Mouse (Mus musculus) kidney, embryonic 16.5 days (tissue): Measurements from ENCODE around the gene Trim75. TPM values are rescaled to one million over a fixed set of nuclear protein-coding genes. Genes with fewer than 3 reads are reported as not detected.
A peak's percentile ranks its signal among the peaks of the same experiment; 100 is the strongest.

ENCODE experiments used
- ATAC-seq: fragments of 200-750 bp; cut with Nextera tagmentation; 2 replicates; pipeline ENCODE4 v1.8.0; 2017; ENCODE audit warnings: moderate TSS enrichment; ENCODE audit not compliant: low FRiP score, low TSS enrichment
- H3K27ac ChIP-seq: fragments of 300-500 bp; sonication (generic); 2 replicates; pipeline ENCODE4 v1.5.1; 2014; ENCODE audit warnings: low read length
- H3K27me3 ChIP-seq: fragments of 300-500 bp; sonication (generic); 2 replicates; pipeline ENCODE4 v1.6.1; 2014; ENCODE audit warnings: low read length, control low read depth, mixed read lengths; ENCODE audit not compliant: insufficient read depth
- H3K36me3 ChIP-seq: fragments of 300-500 bp; sonication (generic); 2 replicates; pipeline ENCODE4 v1.6.1; 2014; ENCODE audit warnings: low read length, control low read depth, mixed read lengths; ENCODE audit not compliant: insufficient read depth
- H3K4me1 ChIP-seq: fragments of 300-500 bp; sonication (generic); 2 replicates; pipeline ENCODE4 v1.6.1; 2014; ENCODE audit warnings: low read length, control low read depth, mixed read lengths; ENCODE audit not compliant: insufficient read depth
- H3K4me2 ChIP-seq: fragments of 300-500 bp; sonication (generic); replicated peaks from 2 replicates; pipeline ENCODE4 v1.6.1; 2014; ENCODE audit warnings: low read depth, low read length
- H3K4me3 ChIP-seq: fragments of 300-500 bp; sonication (generic); 2 replicates; pipeline ENCODE4 v1.5.1; 2014; ENCODE audit warnings: mild to moderate bottlenecking, low read length
- H3K9ac ChIP-seq: fragments of 300-500 bp; sonication (generic); replicated peaks from 2 replicates; pipeline ENCODE4 v1.6.1; 2014; ENCODE audit warnings: low read length
- H3K9me3 ChIP-seq: fragments of 300-500 bp; sonication (generic); 2 replicates; pipeline ENCODE4 v1.6.1; 2016; ENCODE audit warnings: low read length, control low read depth
- WGBS: fragments of 180-500 bp; shearing (Covaris S2); extraction: QIAGEN DNeasy Blood & Tissue Kit; methylation state at CpG from one replicate; pipeline ENCODE4 v1.1.7; 2014; 5-methylcytosine and 5-hydroxymethylcytosine counted together
- polyA plus RNA-seq: library from polyadenylated mRNA; unstranded; fragments of >200 nt; fragmentation: Nextera tagmentation; extraction: Ambion mirVana; gene quantifications from 2 replicates; pipeline ENCODE4 v1.2.1, GENCODE M21; 2015

The Trim75 gene
- polyA plus RNA-seq = 0.09 TPM in 1 of 2 replicates, not detected in the other

DNA sequence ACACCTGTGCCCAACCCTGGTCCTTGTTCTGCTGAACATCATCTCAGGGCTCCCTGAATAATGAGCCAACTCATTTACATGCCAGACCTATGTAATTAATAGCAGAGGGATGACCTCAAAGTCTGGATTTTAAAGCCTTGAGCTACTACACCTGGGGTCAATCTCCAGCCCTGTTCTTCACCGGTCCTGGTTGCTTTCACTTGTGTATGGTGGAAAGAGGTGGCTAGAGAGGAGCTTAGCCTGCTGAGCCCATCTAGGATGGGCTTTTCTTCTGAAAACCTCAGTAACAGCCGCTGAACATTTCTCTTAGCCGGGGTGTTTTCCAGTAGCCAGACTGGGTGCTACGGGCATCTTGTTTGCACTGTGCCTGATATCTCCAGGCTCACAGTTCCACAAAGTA lies at the start of gene Trim75:
Trim75 (minus strand) TSS at position 101 of the 400 bp plus-strand sequence.
- 0 out of 2 replicates have a peak, but pooled peaks cover 2% of the 10 kb centered on the region for H3K9me3 ChIP-seq
- no peak within 1 kb of the TSS for H3K9ac ChIP-seq
- no peaks in the 10 kb centered on the region for H3K27me3 ChIP-seq
- H3K4me2 ChIP-seq = no peak within 1 kb of the TSS
- no peak within 1 kb of the TSS for H3K27ac ChIP-seq
- no peak within 1 kb of the TSS for H3K4me3 ChIP-seq
- ATAC-seq = no peak
- 90% methylated on average over 4 of the region's 4 CpGs for WGBS
- no peaks in the 10 kb centered on the region for H3K36me3 ChIP-seq
- no peaks in the 10 kb centered on the region for H3K4me1 ChIP-seq

DNA sequence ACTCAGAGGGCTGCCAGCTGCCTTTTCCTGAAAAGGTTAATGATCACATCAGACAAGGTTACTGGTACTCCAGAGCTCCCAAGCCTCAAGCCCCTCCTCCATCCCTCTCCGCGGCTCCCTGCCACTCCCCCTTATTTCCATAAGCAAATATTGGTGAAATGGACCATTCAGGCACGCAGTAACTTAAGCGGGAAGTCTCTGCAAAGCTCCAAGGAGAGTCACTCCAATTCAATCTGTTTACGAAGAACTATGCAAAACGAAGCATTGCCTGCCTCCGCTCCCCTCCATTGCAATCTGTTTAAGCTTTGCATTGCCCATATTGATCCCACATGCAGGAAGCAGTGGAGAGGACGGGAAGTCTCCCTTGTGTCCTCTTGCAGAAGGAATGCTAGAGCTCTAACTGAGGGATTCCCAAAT lies 49.5 kb upstream of the Trim75 start, which contains the start of gene Apela:
Apela (minus strand) TSS at position 220 of the 417 bp plus-strand sequence.
- WGBS = 2% methylated on average over 8 of the region's 8 CpGs

DNA sequence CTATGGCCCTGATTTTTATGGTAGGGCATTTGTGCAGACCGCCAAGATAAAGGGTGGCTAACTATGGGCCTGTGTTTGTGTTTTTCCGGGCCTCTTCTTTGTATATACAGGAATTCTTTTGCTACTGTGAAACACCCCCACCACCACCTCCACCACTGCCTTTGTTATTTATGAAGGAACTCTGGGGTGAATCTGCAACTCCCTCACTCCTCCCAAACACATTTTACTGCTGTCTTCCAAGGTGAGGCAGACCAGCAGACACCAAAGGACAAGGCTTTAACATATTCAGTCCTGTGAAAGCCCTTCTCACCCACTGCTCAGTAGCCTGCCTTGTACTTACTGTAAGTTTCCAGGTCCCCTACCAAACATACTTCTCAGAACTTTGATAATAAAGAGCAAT lies 46.5 kb upstream of the Trim75 start:
- Histone ChIP-seq H3K36me3 (no peaks in the 10 kb centered on the region), H3K9me3 (no peaks in the 10 kb centered on the region), H3K27me3 (no peaks in the 10 kb centered on the region), H3K9ac (no peak overlapping the region), H3K4me3 (no peak overlapping the region), H3K4me1 (peaks cover 31% of the 10 kb centered on the region), H3K4me2 (peak overlapping the region; percentile 10; the same call in 1 of the 2 replicates), H3K27ac (peak overlapping the region; percentile 53; the same call in 1 of the 2 replicates)
- no peak for ATAC-seq
- 30% methylated on average over 2 of the region's 2 CpGs for WGBS

More for the DNA sequence above, 49.5 kb upstream of the Trim75 start, which contains the start of gene Apela:
- peak; percentile 91 for ATAC-seq
- Histone ChIP-seq H3K36me3 (no peaks in the 10 kb centered on the region), H3K4me2 (peak within 1 kb of the TSS; percentile 60), H3K4me3 (peak within 1 kb of the TSS; percentile 41), H3K27ac (peak within 1 kb of the TSS; percentile 78), H3K27me3 (no peaks in the 10 kb centered on the region), H3K9me3 (no peaks in the 10 kb centered on the region), H3K9ac (peak within 1 kb of the TSS; percentile 53), H3K4me1 (peaks cover 31% of the 10 kb centered on the region)

DNA sequence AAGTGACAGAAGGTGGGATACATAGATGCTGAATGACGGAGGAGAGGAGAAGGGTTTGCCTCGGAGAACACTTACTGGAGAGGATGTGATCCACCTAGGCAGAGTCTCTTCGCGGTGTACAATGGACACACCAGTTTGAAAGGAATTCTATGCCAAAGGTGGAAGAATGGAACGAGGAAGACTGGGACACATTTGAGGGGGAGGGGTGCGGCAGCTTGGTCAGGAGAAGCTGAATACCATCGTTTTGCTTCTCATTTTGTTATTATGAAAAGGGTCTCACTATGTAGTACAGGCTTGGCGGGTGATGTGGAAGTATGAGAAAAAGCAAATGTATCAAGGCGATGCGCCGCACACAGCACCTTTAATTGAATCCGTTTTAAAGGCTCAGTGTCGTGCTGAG lies 45.4 kb upstream of the Trim75 start:
- no peak overlapping the region for H3K4me2 ChIP-seq
- ATAC-seq = no peak
- H3K9ac ChIP-seq = no peak overlapping the region
- WGBS = 85% methylated on average over 13 of the region's 13 CpGs
- no peak overlapping the region for H3K4me3 ChIP-seq
- H3K36me3 ChIP-seq = no peaks in the 10 kb centered on the region
- no peak overlapping the region for H3K27ac ChIP-seq
- H3K4me1 ChIP-seq = peaks cover 31% of the 10 kb centered on the region
- H3K27me3 ChIP-seq = no peaks in the 10 kb centered on the region
- no peaks in the 10 kb centered on the region for H3K9me3 ChIP-seq

DNA sequence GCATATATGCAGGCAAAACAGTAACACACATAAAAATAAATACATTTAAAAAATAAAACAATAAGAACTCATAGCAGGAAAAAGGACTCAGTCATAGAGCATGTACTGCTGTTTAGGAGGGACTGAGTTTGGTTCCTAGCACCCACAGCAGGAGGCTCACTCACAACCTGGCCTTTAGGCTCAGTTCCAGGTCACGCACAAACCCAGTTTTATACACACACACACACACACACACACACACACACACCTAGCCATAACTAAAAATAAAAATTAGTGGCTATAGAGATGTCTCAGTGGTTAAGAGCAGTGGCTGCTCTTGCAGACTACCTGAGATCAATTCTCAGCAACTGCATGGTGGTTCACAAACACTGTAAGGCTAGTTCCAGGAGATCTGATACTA lies 44.5 kb upstream of the Trim75 start:
- Histone ChIP-seq H3K27me3 (no peaks in the 10 kb centered on the region), H3K4me3 (no peak overlapping the region), H3K27ac (no peak overlapping the region), H3K4me2 (no peak overlapping the region), H3K4me1 (peaks cover 24% of the 10 kb centered on the region), H3K9me3 (no peaks in the 10 kb centered on the region), H3K9ac (no peak overlapping the region), H3K36me3 (no peaks in the 10 kb centered on the region)
- no peak for ATAC-seq
- 100% methylated on average over 1 of the region's 1 CpGs for WGBS

DNA sequence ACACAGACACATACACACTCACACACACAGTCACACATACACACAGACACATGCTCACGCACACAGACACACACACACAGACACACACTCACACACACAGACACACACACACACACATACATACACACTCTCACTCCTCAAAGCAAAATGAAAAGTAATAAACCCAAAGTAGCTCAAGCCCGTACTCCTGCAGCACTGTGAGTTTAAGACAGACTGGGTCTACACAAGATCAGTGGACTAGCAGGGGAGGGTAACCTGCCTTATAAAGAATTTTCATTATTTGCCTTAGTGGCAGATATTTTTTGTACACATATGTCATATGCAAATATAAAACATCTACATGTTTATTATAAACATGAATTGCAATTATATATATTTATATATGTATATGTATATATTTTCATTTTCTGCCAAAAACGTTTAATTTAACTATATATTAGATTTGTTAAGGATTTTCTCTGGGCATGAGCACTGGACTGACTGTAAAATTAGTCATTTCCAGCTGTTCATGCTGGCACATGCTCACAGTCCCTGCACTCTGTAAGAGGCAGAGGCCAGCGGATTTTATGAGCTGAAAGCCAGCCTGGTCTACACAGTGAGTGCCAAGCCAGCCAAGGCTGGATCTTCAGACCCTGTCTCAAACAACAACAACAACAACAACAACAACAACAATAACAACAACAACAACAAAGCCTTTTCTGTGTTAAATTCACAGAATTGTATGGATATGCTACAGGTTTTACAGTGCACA lies 43.3 kb upstream of the Trim75 start:
- Histone ChIP-seq H3K4me3 (no peak overlapping the region), H3K4me1 (peaks cover 20% of the 10 kb centered on the region), H3K27ac (no peak overlapping the region), H3K9ac (no peak overlapping the region), H3K9me3 (no peaks in the 10 kb centered on the region), H3K4me2 (no peak overlapping the region), H3K36me3 (no peaks in the 10 kb centered on the region), H3K27me3 (no peaks in the 10 kb centered on the region)
- no peak for ATAC-seq
- WGBS = 80% methylated on average over 4 of the region's 4 CpGs

DNA sequence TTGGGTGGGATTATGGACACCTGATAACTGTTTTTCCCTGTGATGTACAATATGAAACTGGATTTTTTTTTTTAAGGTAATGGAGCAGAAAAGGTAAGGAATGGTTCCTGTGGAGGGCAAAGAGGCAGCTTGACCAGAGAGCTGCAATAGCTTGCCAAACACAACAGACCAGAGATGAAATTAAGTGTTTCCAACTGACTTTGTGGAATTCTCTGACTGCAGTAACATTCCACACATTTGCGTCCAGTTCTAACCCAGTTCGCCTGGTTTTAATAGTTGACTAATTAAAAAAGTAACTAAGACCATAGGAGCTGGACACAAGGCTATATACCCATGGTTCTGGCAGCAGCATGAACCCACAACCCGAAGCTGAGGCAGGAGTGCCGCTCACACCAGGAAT lies 42.1 kb upstream of the Trim75 start:
- H3K4me2 ChIP-seq = no peak overlapping the region
- H3K4me1 ChIP-seq = peaks cover 14% of the 10 kb centered on the region
- no peak overlapping the region for H3K27ac ChIP-seq
- H3K9ac ChIP-seq = no peak overlapping the region
- no peak overlapping the region for H3K4me3 ChIP-seq
- H3K9me3 ChIP-seq = no peaks in the 10 kb centered on the region
- 64% methylated on average over 4 of the region's 4 CpGs for WGBS
- peak; percentile 33; the same call in 1 of the 2 replicates for ATAC-seq
- no peaks in the 10 kb centered on the region for H3K36me3 ChIP-seq
- no peaks in the 10 kb centered on the region for H3K27me3 ChIP-seq

DNA sequence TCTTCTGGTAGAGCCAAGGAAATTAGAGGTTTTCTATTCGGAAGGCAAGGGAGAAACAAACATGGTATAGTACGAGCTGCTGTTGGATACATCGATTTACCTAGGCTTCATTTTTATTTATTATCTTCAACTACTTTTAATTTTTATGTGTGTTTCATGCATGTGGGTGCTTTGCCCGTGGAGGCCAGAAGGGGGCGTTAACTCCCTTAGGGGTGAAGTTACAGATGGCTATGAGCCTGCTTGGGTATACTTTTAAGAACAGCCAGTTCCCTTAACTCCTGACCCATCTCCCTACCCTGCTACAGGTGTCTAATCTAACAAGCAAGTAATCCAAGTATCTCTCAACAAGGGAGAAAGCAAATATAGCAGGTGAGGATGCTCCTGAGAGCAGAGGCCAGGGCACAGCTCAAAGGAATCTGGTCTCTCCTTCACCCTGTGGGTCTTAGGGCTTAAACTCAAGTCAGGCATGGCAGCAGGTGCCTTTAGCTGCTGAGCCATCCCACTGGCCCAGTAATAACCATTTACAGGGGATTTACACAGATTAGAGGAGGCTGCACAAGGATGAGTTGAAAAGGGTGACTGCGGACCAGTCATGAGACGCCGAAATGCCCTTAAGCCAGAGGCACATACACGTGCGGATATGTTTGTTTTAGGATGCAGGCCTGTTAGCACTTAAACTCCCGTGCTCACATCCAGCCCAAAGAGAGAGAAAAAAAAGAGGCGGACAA lies 41.5 kb upstream of the Trim75 start:
- Histone ChIP-seq H3K9me3 (no peaks in the 10 kb centered on the region), H3K4me2 (no peak overlapping the region), H3K4me3 (no peak overlapping the region), H3K4me1 (peaks cover 8% of the 10 kb centered on the region), H3K36me3 (no peaks in the 10 kb centered on the region), H3K27ac (0 out of 2 replicates have a peak overlapping the region, but pooled peaks have one; percentile 9), H3K9ac (no peak overlapping the region), H3K27me3 (no peaks in the 10 kb centered on the region)
- WGBS = 79% methylated on average over 12 of the region's 12 CpGs
- ATAC-seq = no peak

DNA sequence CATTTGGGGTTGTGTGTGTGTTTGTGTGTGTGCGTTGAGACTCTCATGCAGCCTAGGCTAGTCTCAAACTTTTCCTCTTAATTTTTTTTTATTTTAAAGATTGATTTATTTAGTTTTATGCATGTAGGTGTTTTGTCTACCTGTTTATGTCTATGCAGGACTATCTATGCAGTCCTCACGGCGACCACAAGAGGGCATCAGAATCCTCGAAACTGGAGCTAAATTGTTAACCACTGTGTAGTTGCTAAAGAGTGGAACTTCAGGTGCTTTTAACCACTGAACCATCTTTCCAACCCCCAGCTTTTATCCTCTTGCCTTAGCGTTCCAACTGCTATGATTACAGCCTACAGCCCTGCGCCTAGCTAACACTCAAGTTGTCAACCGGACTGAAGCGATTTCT lies 34.9 kb upstream of the Trim75 start:
- no peaks in the 10 kb centered on the region for H3K36me3 ChIP-seq
- no peak overlapping the region for H3K4me3 ChIP-seq
- H3K27ac ChIP-seq = no peak overlapping the region
- no peaks in the 10 kb centered on the region for H3K9me3 ChIP-seq
- no peak overlapping the region for H3K9ac ChIP-seq
- no peaks in the 10 kb centered on the region for H3K27me3 ChIP-seq
- WGBS = 48% methylated on average over 8 of the region's 8 CpGs
- H3K4me1 ChIP-seq = no peaks in the 10 kb centered on the region
- no peak overlapping the region for H3K4me2 ChIP-seq
- ATAC-seq = 0 out of 2 replicates have a peak, but pooled peaks have one; percentile 46
